Mouse (Mus musculus) MEL-GATA-1-ER (cell line): ENCODE results near the gene Krcc1.

Experiments used
- DNase-seq: peaks from one replicate; pipeline ENCODE4 v3.0.0-alpha.2; 2012; ENCODE audit warnings: low read depth; ENCODE audit errors: extremely low read depth

Gene Krcc1

DNA sequence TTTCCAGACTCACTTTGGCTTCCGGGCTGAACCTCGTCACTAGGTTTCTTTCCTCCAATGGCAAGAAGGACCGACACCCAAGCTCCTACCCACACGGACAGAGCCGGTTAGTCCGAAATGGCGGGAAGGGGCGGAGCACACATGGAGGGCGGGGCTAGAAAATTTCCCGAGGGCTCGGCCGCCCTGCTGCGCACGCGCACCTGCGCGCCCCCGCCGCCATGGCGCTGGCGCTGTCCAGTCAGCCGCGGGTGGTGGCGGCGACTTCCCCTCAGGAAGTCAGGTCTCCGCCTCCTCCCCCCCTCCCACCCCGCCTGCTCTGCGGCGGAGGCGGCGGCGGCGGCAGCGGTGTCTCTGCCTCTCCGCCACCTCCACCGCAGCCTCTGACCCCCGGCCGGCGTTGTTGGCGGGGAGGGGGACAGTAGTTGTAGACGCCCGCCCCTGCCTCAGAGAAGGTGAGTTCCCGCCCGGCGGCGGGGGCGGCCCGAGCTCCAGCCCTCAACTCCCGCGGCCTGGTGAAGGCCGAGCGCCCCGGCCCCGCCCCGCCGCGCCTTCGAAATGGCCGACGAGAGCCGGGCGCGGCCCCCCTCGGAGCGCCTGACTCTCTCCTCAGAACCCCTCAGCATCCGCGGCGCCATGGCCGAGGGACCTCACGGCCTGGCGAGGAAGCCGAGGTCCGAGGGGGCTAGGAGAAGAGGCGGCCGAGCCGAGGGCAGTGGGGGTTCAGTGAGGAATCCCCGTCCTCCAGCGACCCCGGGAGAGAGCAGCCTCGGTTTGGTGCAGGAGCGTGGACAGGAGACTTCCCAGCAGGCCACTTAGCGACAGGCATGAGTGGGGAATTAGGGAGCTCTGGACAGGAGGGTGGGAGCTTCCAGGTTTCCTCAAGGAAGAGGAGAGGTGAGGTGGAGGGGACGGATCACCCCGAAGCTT, at the start of gene Krcc1:
Gene Krcc1, plus strand, starts transcription at position 289 of the 927 bp plus-strand sequence.
- peak; percentile 93 for DNase-seq

- no peak for DNase-seq
Measured at GRCm38 (mm10) chr6:71224184-71224943, 47.1 kb upstream of the Krcc1 start.

- DNase-seq, result no peak
Measured at GRCm38 (mm10) chr6:71226544-71226943, 44.9 kb upstream of the Krcc1 start.

GRCm38 (mm10) chr6:71227157-71227770, 44.2 kb upstream of the Krcc1 start:
- no peak for DNase-seq

GRCm38 (mm10) chr6:71235121-71235520, 36.4 kb upstream of the Krcc1 start:
- no peak for DNase-seq

DNA sequence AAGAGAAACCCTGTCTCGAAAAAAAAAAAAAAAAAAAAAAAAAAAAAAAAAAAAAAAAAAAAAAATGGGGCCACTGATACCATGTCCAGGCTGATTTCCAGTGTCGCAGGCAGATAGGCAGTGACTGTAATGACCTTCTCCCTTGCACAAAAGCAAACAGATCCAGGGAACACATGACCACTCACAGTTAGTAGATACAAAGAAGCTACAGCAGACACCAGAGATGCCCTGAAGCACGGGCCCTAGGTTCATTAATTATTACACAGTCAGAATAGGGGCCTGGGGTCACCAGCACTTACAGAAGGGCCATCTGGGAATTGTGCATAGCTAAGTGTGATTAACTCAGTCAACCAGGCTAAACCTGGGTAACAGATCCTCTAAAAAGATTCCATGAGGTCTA, 35.5 kb upstream of the Krcc1 start:
- DNase-seq, result no peak

DNA sequence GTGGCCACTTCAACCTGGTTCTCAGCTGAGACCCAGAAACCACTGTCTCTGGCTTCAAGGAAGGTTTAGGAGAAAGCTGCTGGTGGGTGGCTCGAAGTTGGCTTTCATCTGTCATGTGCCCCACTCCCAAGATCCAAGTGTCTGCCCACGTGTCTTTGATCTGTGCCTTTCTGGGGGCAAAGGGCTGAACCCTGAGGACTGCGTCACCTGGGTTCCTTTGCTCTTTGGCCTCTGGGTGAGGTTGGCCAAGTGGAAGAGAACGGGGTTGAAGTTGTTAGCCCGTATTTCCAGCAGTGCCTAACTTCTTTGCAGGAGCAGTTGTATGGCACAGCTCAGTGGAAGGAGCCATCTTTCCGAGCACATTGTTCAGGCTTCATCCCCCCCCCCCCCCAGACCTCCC, 35.0 kb upstream of the Krcc1 start:
- DNase-seq, result no peak

DNA sequence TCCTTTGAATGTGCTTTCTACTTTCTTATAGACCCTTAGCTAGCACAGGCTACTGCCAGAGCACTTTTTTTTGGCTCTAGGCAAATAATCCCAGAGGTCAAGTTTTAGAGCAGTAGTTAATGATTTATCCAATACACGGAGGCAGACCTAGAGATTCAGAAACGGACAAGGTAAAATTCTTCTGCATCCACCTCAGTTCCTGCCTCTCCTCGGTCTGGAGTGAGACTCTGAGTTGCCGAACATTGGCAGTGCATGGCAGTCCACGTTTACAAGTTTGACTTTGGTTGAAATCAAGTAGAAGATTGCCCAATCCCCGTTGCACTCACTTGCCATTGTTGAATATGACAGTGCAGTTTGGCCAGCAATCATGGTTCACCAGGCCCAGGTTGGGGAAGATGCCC, 34.4 kb upstream of the Krcc1 start:
- no peak for DNase-seq

DNA sequence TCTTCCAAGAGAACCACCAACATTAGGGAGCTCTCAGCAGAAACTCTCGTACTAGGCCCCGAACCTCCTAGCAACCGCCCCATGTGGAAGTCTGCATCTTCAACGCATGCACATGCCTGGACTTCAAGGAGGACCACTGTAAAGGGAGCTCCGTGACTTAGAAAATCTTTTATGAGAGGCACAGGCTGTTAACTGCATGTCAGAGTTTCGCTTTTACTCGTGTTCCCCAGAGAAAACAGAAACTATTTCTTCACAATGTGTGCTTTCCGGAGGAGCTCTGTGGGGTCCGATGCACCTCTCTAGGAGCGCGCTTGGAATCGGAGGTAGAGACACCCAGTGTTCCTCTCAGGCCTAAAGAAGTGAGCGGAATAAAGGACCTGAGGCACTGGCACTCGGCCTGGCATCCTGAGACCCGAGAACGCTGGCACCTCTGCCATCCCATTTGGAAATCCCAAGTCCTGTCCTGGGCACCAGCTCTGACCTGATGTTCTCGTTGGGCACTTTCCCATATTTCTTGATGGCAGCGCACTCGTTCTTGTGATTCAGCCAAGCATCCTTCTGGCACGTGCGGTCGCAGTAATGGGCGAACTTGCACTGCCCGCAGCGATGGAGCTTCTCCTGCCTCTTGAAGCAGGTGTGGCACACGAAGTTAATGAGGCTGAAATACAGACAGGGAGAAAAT, 32.3 kb upstream of the Krcc1 start:
- DNase-seq, result no peak

- DNase-seq, result no peak
Measured at GRCm38 (mm10) chr6:71240831-71241230, 30.6 kb upstream of the Krcc1 start.

DNA sequence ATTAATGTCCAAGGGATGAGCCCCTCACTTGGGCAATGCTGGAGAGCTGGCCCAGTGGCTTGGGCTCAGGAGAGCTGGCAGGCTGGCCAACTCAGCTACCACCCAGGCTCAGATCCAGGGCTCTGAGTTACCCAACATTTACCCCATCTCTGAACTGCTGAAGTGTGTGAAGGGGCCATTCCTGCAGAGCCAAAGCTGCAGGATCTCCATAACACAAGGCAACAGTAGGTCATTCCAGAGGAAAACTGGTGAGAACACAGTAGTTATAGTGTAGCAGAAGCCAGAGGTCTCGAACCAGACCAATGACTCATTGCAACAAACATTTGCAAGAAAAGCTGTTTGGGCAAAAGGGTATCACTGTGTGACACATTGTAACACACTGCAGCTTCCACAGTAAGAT, 28.7 kb upstream of the Krcc1 start:
- no peak for DNase-seq

GRCm38 (mm10) chr6:71243258-71243657, 28.2 kb upstream of the Krcc1 start:
- no peak for DNase-seq

DNA sequence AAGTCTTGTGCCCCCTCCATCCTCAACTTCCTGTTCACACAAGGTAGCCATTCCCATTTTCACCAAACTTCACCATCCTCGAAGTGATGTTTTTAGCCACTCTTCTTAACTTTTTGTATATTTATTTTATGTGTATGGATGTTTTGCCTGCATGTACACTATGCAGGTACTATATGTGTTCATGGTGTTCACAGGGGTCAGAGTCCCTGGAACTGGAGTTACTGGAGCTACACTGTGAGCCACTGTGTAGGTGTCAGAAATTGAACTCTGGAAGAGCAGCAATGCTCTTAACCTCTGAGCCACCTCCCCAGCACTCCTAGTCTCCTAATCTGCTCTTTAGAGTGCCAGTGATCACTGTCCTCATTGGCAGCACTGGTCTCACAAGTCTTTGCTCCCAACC, 23.1 kb upstream of the Krcc1 start:
- DNase-seq, result no peak

- DNase-seq, result no peak
Measured at GRCm38 (mm10) chr6:71249615-71250014, 21.9 kb upstream of the Krcc1 start.

GRCm38 (mm10) chr6:71250951-71251350, 20.5 kb upstream of the Krcc1 start:
- no peak for DNase-seq

- DNase-seq, result no peak
Measured at GRCm38 (mm10) chr6:71254456-71254855, 17.0 kb upstream of the Krcc1 start.

DNA sequence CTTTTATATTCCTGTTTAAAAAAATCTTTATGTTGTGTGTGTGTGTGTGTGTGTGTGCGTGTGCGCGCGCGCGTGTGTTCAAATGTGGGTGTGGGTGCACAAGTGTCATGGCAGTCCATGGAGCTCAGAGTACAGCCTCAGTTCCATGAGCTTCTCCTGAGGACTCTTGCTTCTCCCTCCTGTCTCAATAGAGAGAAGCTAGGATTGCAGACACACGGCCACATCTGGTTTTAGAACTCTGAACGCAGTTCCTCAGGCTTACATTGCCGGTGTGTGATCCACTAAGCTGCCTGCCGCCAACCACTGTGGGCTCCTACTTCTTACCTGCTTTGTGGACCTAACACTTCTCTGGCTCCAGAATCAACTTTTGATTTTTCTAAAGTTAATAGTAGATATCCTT, 15.3 kb upstream of the Krcc1 start:
- no peak for DNase-seq

- DNase-seq, result no peak
Measured at GRCm38 (mm10) chr6:71257375-71257774, 14.1 kb upstream of the Krcc1 start.

- peak; percentile 34 for DNase-seq
Measured at GRCm38 (mm10) chr6:71258562-71258961, 12.9 kb upstream of the Krcc1 start.

GRCm38 (mm10) chr6:71259166-71259565, 12.3 kb upstream of the Krcc1 start:
- no peak for DNase-seq

DNA sequence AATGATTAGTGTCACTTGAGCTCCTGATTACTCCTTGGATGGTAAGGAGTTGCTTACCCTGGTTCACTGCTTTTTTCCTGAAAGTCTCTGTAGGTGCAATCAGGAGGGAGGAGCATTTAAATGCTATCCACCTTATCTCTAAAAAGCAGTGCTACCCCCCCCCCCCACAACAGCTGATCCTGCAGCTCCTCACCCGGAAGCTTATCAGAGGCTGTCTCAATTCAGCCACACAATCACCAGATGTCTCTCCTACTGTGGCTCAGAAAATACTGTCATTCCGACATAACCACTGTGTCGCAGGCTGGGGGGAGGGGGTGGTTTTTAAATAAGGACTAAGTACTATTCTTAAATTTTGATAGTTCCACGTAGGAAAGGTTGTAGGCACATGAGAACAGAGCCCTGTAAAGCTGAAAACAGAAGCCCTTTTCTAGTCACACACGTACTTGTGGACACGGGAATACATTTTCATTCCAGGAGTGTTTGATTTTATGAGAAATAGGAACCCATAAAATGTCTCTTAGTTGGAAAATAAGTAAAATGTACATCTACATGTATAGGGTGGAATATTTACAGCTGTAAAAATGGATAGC, 11.3 kb upstream of the Krcc1 start:
- DNase-seq, result peak; percentile 81
